9 mouse cellular contexts compared by ENCODE assay signal in genomic region chr2:90566773-90567528, GRCm38 (mm10). TPM values are rescaled to one million over a fixed set of nuclear protein-coding genes. Genes with fewer than 3 reads are reported as not detected.
A peak's percentile ranks its signal among the peaks of the same experiment; 100 is the strongest.
DNase-seq lines count a peak whose midpoint lies in the region; ATAC-seq and TF ChIP-seq lines count a peak whose summit lies in the region.
"Had no signal": no experiment of that assay in that cellular context is flagged by ENCODE, and none has a peak within 500 bp of the region (broad histone marks: within the 10 kb centered on the region; RNA-seq: fewer than 3 reads in every experiment).

No protein-coding gene starts in this region.

- no peaks in the 10 kb centered on the region for H3K27me3 ChIP-seq in heart, embryonic 16.5 days (ENCODE audit: control insufficient read depth, insufficient read depth, low read length)
- H3K27me3 ChIP-seq in heart, embryonic 10.5 days (ENCODE audit: insufficient read depth, poor library complexity, severe bottlenecking), result no peaks in the 10 kb centered on the region
- H3K27me3 ChIP-seq in MEL (ENCODE audit: control insufficient read depth in 1 of 2, insufficient read depth in 2 of 2, low read length in 2 of 2), result no peaks in the 10 kb centered on the region
- no peaks in the 10 kb centered on the region for H3K27me3 ChIP-seq in midbrain, embryonic 15.5 days (replicated peaks)

- H3K27ac ChIP-seq in heart, embryonic 16.5 days (ENCODE audit: low read length), result no peak overlapping the region
- no peak overlapping the region for H3K27ac ChIP-seq in heart, embryonic 10.5 days
- H3K27ac ChIP-seq in MEL (ENCODE audit: control insufficient read depth, low read depth, low read length), result peak overlapping the region; percentile 99
- H3K27ac ChIP-seq in midbrain, embryonic 15.5 days, result no peak overlapping the region

- TF ChIP-seq CTCF in MEL (IDR thresholded peaks at IDR 0.05 in 2 of 3, conservative IDR thresholded peaks at IDR 0.05 in 1 of 3; ENCODE audit: control insufficient read depth in 1 of 3, insufficient read depth in 1 of 3, low read depth in 2 of 3, low read length in 3 of 3, poor library complexity in 1 of 3, severe bottlenecking in 1 of 3), result no peak

- DNase-seq in heart, embryonic 10.5 days (ENCODE audit: low spot score), result no peak
- peak; percentile 78 for DNase-seq in MEL (ENCODE audit: low read depth, low spot score)
- DNase-seq in cerebellum, adult 9-10 months, result peak; percentile 79
- DNase-seq in kidney, postnatal 10 days, result peak; percentile 78
- no peak for DNase-seq in urinary bladder, postnatal 4 days (ENCODE audit: low spot score in 2 of 2)
- DNase-seq in lung, postnatal 36 days, result no peak

- peak; percentile 50 for ATAC-seq in heart, embryonic 16.5 days (replicated peaks; ENCODE audit: extremely low read depth, insufficient read depth, low FRiP score)
- ATAC-seq in midbrain, embryonic 15.5 days (replicated peaks), result no peak

- no peak overlapping the region for H3K9ac ChIP-seq in heart, embryonic 16.5 days (ENCODE audit: low read length)
- peak overlapping the region; percentile 74 for H3K9ac ChIP-seq in MEL (ENCODE audit: control insufficient read depth, low read depth, low read length, poor library complexity, severe bottlenecking)
- no peak overlapping the region for H3K9ac ChIP-seq in midbrain, embryonic 15.5 days

- 52% methylated on average over 8 of the region's 8 CpGs for WGBS in heart, embryonic 16.5 days
- 78% methylated on average over 8 of the region's 8 CpGs for WGBS in heart, embryonic 10.5 days
- WGBS in midbrain, embryonic 15.5 days, result 78% methylated on average over 8 of the region's 8 CpGs

- H3K36me3 ChIP-seq in heart, embryonic 16.5 days (ENCODE audit: control insufficient read depth, insufficient read depth), result no peaks in the 10 kb centered on the region
- no peaks in the 10 kb centered on the region for H3K36me3 ChIP-seq in heart, embryonic 10.5 days
- H3K36me3 ChIP-seq in MEL (ENCODE audit: control insufficient read depth in 1 of 2, insufficient read depth in 2 of 2, low read length in 2 of 2), result peaks cover 0 to 43% of the 10 kb centered on the region in 2 experiments; a peak in 2 of 4 replicates
- H3K36me3 ChIP-seq in midbrain, embryonic 15.5 days (replicated peaks), result no peaks in the 10 kb centered on the region

- H3K4me1 ChIP-seq in heart, embryonic 16.5 days (ENCODE audit: control insufficient read depth, insufficient read depth, low read length), result peaks cover 31% of the 10 kb centered on the region
- H3K4me1 ChIP-seq in heart, embryonic 10.5 days, result peaks cover 13% of the 10 kb centered on the region
- H3K4me1 ChIP-seq in MEL (ENCODE audit: control insufficient read depth in 1 of 2, insufficient read depth in 2 of 2, low read length in 2 of 2), result peaks cover 21 to 40% of the 10 kb centered on the region in 2 experiments
- H3K4me1 ChIP-seq in midbrain, embryonic 15.5 days, result no peaks in the 10 kb centered on the region

- H3K4me2 ChIP-seq in heart, embryonic 16.5 days (ENCODE audit: low read depth, low read length), result no peak overlapping the region
- no peak overlapping the region for H3K4me2 ChIP-seq in midbrain, embryonic 15.5 days

- no peak for TF ChIP-seq POLR2A in MEL (IDR thresholded peaks at IDR 0.05; ENCODE audit: control insufficient read depth in 1 of 2, insufficient read depth in 1 of 2, low read depth in 1 of 2, low read length in 2 of 2, poor library complexity in 1 of 2)

- no peaks in the 10 kb centered on the region for H3K9me3 ChIP-seq in heart, embryonic 16.5 days (replicated peaks; ENCODE audit: control insufficient read depth, low read length)
- no peaks in the 10 kb centered on the region for H3K9me3 ChIP-seq in heart, embryonic 10.5 days
- no peaks in the 10 kb centered on the region for H3K9me3 ChIP-seq in MEL (replicated peaks; ENCODE audit: insufficient read depth, low read length)
- no peaks in the 10 kb centered on the region for H3K9me3 ChIP-seq in midbrain, embryonic 15.5 days

- no peak overlapping the region for H3K4me3 ChIP-seq in heart, embryonic 16.5 days (ENCODE audit: low read length)
- H3K4me3 ChIP-seq in heart, embryonic 10.5 days, result no peak overlapping the region
- H3K4me3 ChIP-seq in MEL (ENCODE audit: control insufficient read depth in 1 of 2, insufficient read depth in 1 of 2, low read depth in 2 of 2, low read length in 2 of 2), result peak overlapping the region; percentile 28 to 44; a peak in 3 of 4 replicates
- no peak overlapping the region for H3K4me3 ChIP-seq in midbrain, embryonic 15.5 days

- TF ChIP-seq EP300 in MEL (IDR thresholded peaks at IDR 0.05; ENCODE audit: low read depth in 1 of 2, low read length in 2 of 2), result no peak

- TF ChIP-seq RAD21 in MEL (IDR thresholded peaks at IDR 0.05; ENCODE audit: low read depth, low read length), result no peak

- H3K79me2 ChIP-seq in MEL (ENCODE audit: control insufficient read depth, insufficient read depth, low read length, poor library complexity), result peaks cover under 1% of the 10 kb centered on the region

TF ChIP-seq in MEL, 35 proteins besides CTCF, POLR2A, EP300 and RAD21:
- TF ChIP-seq MEF2A (IDR thresholded peaks at IDR 0.05; ENCODE audit: extremely low read depth, insufficient replicate concordance, low read depth, low read length, poor library complexity, severe bottlenecking), result no peak
- no peak for TF ChIP-seq MYB (IDR thresholded peaks at IDR 0.05; ENCODE audit: low read depth, low read length)
- no peak for TF ChIP-seq TBP (IDR thresholded peaks at IDR 0.05; ENCODE audit: low read depth, low read length)
- TF ChIP-seq RCOR1 (IDR thresholded peaks at IDR 0.05; ENCODE audit: low read depth, low read length), result no peak
- no peak for TF ChIP-seq USF2 (IDR thresholded peaks at IDR 0.05; ENCODE audit: borderline replicate concordance in 1 of 2, insufficient read depth in 1 of 2, low read depth in 1 of 2, low read length in 2 of 2)
- TF ChIP-seq SIN3A (IDR thresholded peaks at IDR 0.05; ENCODE audit: low read length), result no peak; the same call in 1 of the 2 replicates
- no peak for TF ChIP-seq POLR2AphosphoS5 (IDR thresholded peaks at IDR 0.05; ENCODE audit: borderline replicate concordance, low read depth, low read length)
- no peak for TF ChIP-seq GABPA (IDR thresholded peaks at IDR 0.05; ENCODE audit: low read depth, low read length)
- TF ChIP-seq HCFC1 (IDR thresholded peaks at IDR 0.05; ENCODE audit: low read depth, low read length), result 0 out of 2 replicates have a peak, but pooled peaks have one; percentile 14
- 0 out of 2 replicates have a peak, but pooled peaks have one; percentile 30 for TF ChIP-seq ZNF384 (IDR thresholded peaks at IDR 0.05; ENCODE audit: low read depth, low read length)
- peak; percentile 56 for TF ChIP-seq USF1 (IDR thresholded peaks at IDR 0.05; ENCODE audit: low read depth, low read length)
- no peak for TF ChIP-seq MAZ (IDR thresholded peaks at IDR 0.05; ENCODE audit: low read depth, low read length)
- no peak for TF ChIP-seq ZKSCAN1 (IDR thresholded peaks at IDR 0.05; ENCODE audit: low read depth, low read length)
- TF ChIP-seq MXI1 (IDR thresholded peaks at IDR 0.05; ENCODE audit: low read depth, low read length), result peak; percentile 30; the same call in 1 of the 2 replicates

RNA-seq across cellular contexts. Expression of gene Ptprj, which starts 13.5 kb away (rescaled TPM):
- 1.0 and 1.1 TPM in 2 replicates for polyA plus RNA-seq in heart, embryonic 16.5 days (2015; fragmentation: Nextera tagmentation; extraction: Ambion mirVana)
- polyA plus RNA-seq in heart, embryonic 10.5 days (2016; fragmentation: Nextera tagmentation; extraction: Ambion mirVana), result 1.1 and 2.4 TPM in 2 replicates
- 10.0 and 10.2 TPM in 2 replicates for total RNA-seq in MEL (2012; rRNA removed)
- 1 to 10 TPM in 1 of 2 experiments, not detected in 1; 6.4 TPM for polyA plus RNA-seq in MEL (2012; ENCODE audit: insufficient read depth in 1 of 2, insufficient read length in 2 of 2, low read depth in 1 of 2, low replicate concordance in 2 of 2, missing spikeins in 1 of 2)
- polyA plus RNA-seq in midbrain, embryonic 15.5 days (2015; fragmentation: Nextera tagmentation; extraction: Ambion mirVana), result 5.9 and 6.1 TPM in 2 replicates
- polyA plus RNA-seq: erythroblast, embryonic 14.5 days had no signal

Comparison
In these comparisons a context has a peak if more than half of its experiments do, and no peak if none do; other contexts are left out.
1. H3K4me3 ChIP-seq: peak in MEL (2 of 2); none in heart, embryonic 16.5 days (single experiment), heart, embryonic 10.5 days (single experiment) and midbrain, embryonic 15.5 days (single experiment).
2. DNase-seq: peak in MEL (single experiment), cerebellum, adult 9-10 months (single experiment) and kidney, postnatal 10 days (single experiment); none in heart, embryonic 10.5 days (single experiment), urinary bladder, postnatal 4 days (0 of 2) and lung, postnatal 36 days (single experiment).